Mouse (Mus musculus) midbrain, embryonic 16.5 days (tissue): ENCODE data around the gene Pde4a. TPM values are rescaled to one million over a fixed set of nuclear protein-coding genes. Genes with fewer than 3 reads are reported as not detected.
A peak's percentile ranks its signal among the peaks of the same experiment; 100 is the strongest.

Experiments
- ATAC-seq: fragments of 200-750 bp; cut with Nextera tagmentation; 2 replicates; pipeline ENCODE4 v1.8.0; 2017; ENCODE audit warnings: moderate TSS enrichment
- H3K27ac ChIP-seq: fragments of 300-500 bp; sonication (generic); 2 replicates; pipeline ENCODE4 v1.5.1; 2014; ENCODE audit warnings: mild to moderate bottlenecking, low read length, mixed read lengths
- H3K27me3 ChIP-seq: fragments of 300-500 bp; sonication (generic); 2 replicates; pipeline ENCODE4 v1.6.1; 2014; ENCODE audit warnings: low read depth, low read length, mixed read lengths; ENCODE audit not compliant: control insufficient read depth, insufficient read depth
- H3K36me3 ChIP-seq: fragments of 300-500 bp; sonication (generic); 2 replicates; pipeline ENCODE4 v1.6.1; 2014; ENCODE audit warnings: mild to moderate bottlenecking, low read length, moderate library complexity, mixed read lengths; ENCODE audit not compliant: control insufficient read depth, insufficient read depth
- H3K4me1 ChIP-seq: fragments of 300-500 bp; sonication (generic); 2 replicates; pipeline ENCODE4 v1.6.1; 2014; ENCODE audit warnings: mild to moderate bottlenecking, low read length, mixed read lengths; ENCODE audit not compliant: control insufficient read depth, insufficient read depth
- H3K4me2 ChIP-seq: fragments of 300-500 bp; sonication (generic); 2 replicates; pipeline ENCODE4 v1.6.1; 2014; ENCODE audit warnings: mild to moderate bottlenecking, low read length, mixed read lengths
- H3K4me3 ChIP-seq: fragments of 300-500 bp; sonication (generic); 2 replicates; pipeline ENCODE4 v1.5.1; 2014; ENCODE audit warnings: low read depth, mild to moderate bottlenecking, low read length, moderate library complexity, mixed read lengths
- H3K9ac ChIP-seq: fragments of 300-500 bp; sonication (generic); 2 replicates; pipeline ENCODE4 v1.6.1; 2014; ENCODE audit warnings: low read depth, low read length, mixed read lengths
- H3K9me3 ChIP-seq: fragments of 300-500 bp; sonication (generic); replicated peaks from 2 replicates; pipeline ENCODE4 v1.6.1; 2014; ENCODE audit warnings: mild to moderate bottlenecking, low read length, mixed read lengths; ENCODE audit not compliant: control insufficient read depth, poor library complexity, severe bottlenecking
- WGBS: fragments of 180-500 bp; shearing (Covaris S2); extraction: QIAGEN DNeasy Blood & Tissue Kit; methylation state at CpG from one replicate; pipeline ENCODE4 v1.1.7; 2014; 5-methylcytosine and 5-hydroxymethylcytosine counted together
- polyA plus RNA-seq: library from polyadenylated mRNA; unstranded; fragments of >200 nt; fragmentation: Nextera tagmentation; extraction: Ambion mirVana; gene quantifications from 2 replicates; pipeline ENCODE4 v1.2.1, GENCODE M21; 2015

Gene Pde4a
- polyA plus RNA-seq, 1 experiment from 2014 or later: 49.3 TPM

GRCm38 (mm10) chr9:21161209-21161909 lies 4.2 kb upstream of the Pde4a start:
- 0 out of 2 replicates have a peak overlapping the region, but pooled peaks have one; percentile 1 for H3K27ac ChIP-seq
- under 1% methylated on average over 52 of the region's 52 CpGs for WGBS

GRCm38 (mm10) chr9:21163086-21164050 lies 2.1 kb upstream of the Pde4a start:
- no peak overlapping the region for H3K9ac ChIP-seq
- no peak overlapping the region for H3K4me2 ChIP-seq
- no peaks in the 10 kb centered on the region for H3K36me3 ChIP-seq
- 33% methylated on average over 11 of the region's 11 CpGs for WGBS
- H3K27ac ChIP-seq: no peak overlapping the region
- ATAC-seq: no peak
- no peak overlapping the region for H3K4me3 ChIP-seq
- peaks cover 47% of the 10 kb centered on the region for H3K27me3 ChIP-seq
- H3K9me3 ChIP-seq: no peaks in the 10 kb centered on the region
- H3K4me1 ChIP-seq: peaks cover 21% of the 10 kb centered on the region; the same call in 1 of the 2 replicates

More at GRCm38 (mm10) chr9:21161209-21161909, 4.2 kb upstream of the Pde4a start:
- Histone ChIP-seq H3K9ac (peak overlapping the region; percentile 78), H3K4me1 (peaks cover 21% of the 10 kb centered on the region; the same call in 1 of the 2 replicates), H3K9me3 (no peaks in the 10 kb centered on the region), H3K4me3 (peak overlapping the region; percentile 61), H3K36me3 (no peaks in the 10 kb centered on the region), H3K4me2 (peak overlapping the region; percentile 91), H3K27me3 (peaks cover 36% of the 10 kb centered on the region)
- ATAC-seq: peak; percentile 55

- peaks cover 52% of the 10 kb centered on the region for H3K27me3 ChIP-seq
- WGBS: 1% methylated on average over 26 of the region's 26 CpGs
Measured at GRCm38 (mm10) chr9:21164072-21164471, 1.4 kb upstream of the Pde4a start.

DNA sequence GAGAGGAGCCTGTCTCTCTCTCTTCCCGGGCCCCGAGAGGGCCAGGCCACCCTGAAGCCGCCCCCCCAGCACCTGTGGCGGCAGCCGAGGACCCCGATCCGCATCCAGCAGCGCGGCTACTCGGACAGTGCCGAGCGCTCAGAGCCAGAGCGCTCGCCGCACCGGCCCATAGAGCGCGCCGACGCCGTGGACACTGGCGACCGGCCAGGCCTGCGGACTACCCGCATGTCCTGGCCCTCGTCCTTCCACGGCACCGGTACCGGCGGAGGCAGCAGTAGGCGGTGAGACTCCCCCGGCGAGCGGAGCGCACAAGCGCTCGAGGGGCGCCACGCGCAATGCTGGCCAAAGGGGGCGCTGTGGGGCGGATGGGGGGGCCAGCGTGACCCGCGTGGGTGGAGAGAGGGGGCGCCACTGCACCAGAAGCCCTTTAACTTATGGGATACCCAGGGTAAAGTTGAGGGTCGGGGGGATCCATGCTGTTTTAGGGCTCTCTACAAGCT lies 488 bp downstream of the Pde4a start:
- ATAC-seq: no peak
- Histone ChIP-seq H3K36me3 (no peaks in the 10 kb centered on the region), H3K27ac (no peak overlapping the region), H3K9ac (peak overlapping the region; percentile 63), H3K4me2 (peak overlapping the region; percentile 68), H3K27me3 (peaks cover 52% of the 10 kb centered on the region), H3K4me3 (peak overlapping the region; percentile 52), H3K4me1 (peaks cover 20% of the 10 kb centered on the region; the same call in 1 of the 2 replicates), H3K9me3 (no peaks in the 10 kb centered on the region)
- WGBS: 1% methylated on average over 43 of the region's 47 CpGs

More at GRCm38 (mm10) chr9:21164072-21164471, 1.4 kb upstream of the Pde4a start:
- Histone ChIP-seq H3K4me2 (peak overlapping the region; percentile 24; the same call in 1 of the 2 replicates), H3K9me3 (no peaks in the 10 kb centered on the region), H3K27ac (no peak overlapping the region), H3K4me1 (peaks cover 21% of the 10 kb centered on the region; the same call in 1 of the 2 replicates), H3K4me3 (0 out of 2 replicates have a peak overlapping the region, but pooled peaks have one; percentile 15), H3K9ac (no peak overlapping the region), H3K36me3 (no peaks in the 10 kb centered on the region)
- ATAC-seq: no peak

DNA sequence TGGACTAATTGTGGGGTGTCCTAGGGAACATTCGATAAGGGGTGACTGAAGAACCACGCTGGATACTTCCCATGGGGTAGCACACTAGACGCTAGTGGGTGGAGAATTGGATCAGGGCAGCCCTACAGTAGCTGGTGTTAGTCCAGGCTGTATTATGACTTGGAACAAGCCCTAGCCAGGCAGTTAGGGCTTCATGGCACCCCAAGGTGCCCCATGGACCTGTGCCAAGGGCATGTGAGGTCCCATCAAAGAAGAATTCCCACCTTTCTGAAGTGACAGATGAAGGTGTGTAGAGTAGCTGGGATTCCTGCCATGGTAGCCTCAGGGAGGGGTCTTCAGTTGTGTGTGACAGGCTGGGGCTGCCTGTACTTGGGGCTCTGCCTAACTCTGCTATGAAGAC lies 1.0 kb downstream of the Pde4a start:
- WGBS: 38% methylated on average over 3 of the region's 3 CpGs
- Histone ChIP-seq H3K9me3 (no peaks in the 10 kb centered on the region), H3K36me3 (no peaks in the 10 kb centered on the region), H3K9ac (peak overlapping the region; percentile 63; the same call in 1 of the 2 replicates), H3K27me3 (peaks cover 51% of the 10 kb centered on the region), H3K4me3 (peak overlapping the region; percentile 52), H3K27ac (no peak overlapping the region), H3K4me2 (peak overlapping the region; percentile 68), H3K4me1 (peaks cover 18% of the 10 kb centered on the region; the same call in 1 of the 2 replicates)
- ATAC-seq: no peak

DNA sequence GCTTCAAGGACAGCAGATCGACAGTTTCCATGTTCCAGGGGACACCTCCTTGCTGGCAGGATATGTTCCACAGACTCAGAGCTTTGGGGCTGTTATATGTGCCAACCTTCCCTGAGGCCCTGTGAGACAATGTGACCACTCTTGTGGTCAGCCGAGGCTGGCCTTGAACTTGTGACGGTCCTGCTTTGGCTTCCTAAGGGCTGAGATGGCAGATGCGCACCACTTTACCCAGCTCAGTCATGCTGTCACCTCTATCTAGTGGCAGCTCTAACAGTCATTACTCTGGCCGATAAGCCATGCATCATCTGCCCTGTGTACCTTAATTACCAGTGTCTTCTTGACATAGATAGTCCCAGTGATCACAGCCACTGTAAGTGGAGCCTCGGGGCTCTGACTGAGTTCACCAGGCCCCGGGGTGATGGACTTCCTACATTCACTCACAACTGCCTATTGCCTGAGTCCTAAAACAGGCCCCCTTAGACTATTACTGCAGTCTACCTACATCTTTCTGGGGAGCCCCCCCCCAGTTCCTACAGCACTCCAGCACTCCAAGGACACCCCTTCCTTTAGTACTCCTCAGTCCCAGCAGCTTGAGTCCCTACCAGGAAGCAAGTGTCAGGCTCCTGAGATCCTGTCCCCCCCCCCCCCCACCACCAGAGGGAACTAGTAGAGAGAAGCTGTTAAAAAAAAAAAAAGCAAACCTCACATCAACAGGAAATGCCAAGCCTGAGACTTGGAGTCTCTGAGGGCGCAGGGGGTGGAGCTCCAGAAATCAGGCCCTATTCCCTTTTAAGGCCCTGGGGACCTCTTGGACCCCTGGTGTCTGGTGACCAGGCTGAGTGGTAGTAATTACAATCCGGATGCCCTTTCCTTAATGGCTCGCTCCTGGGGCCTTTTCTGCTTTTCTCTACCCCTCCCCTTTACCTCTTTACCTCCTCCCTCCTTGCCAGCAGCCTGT lies 1.9 kb downstream of the Pde4a start:
- no peaks in the 10 kb centered on the region for H3K9me3 ChIP-seq
- 72% methylated on average over 10 of the region's 10 CpGs for WGBS
- H3K4me3 ChIP-seq: no peak overlapping the region
- no peak overlapping the region for H3K27ac ChIP-seq
- H3K9ac ChIP-seq: no peak overlapping the region
- no peaks in the 10 kb centered on the region for H3K36me3 ChIP-seq
- H3K4me1 ChIP-seq: peaks cover 18% of the 10 kb centered on the region; the same call in 1 of the 2 replicates
- H3K4me2 ChIP-seq: no peak overlapping the region
- no peak for ATAC-seq
- H3K27me3 ChIP-seq: peaks cover 47% of the 10 kb centered on the region

- H3K27me3 ChIP-seq: peaks cover 44% of the 10 kb centered on the region
- no peak overlapping the region for H3K9ac ChIP-seq
- 13% methylated on average over 30 of the region's 30 CpGs for whole genome bisulfite sequencing
- peaks cover 18% of the 10 kb centered on the region; the same call in 1 of the 2 replicates for H3K4me1 ChIP-seq
- H3K4me3 ChIP-seq: no peak overlapping the region
- no peak for ATAC-seq
- H3K27ac ChIP-seq: no peak overlapping the region
- no peaks in the 10 kb centered on the region for H3K36me3 ChIP-seq
- no peak overlapping the region for H3K4me2 ChIP-seq
- H3K9me3 ChIP-seq: no peaks in the 10 kb centered on the region
Measured at GRCm38 (mm10) chr9:21168161-21169123, 2.9 kb downstream of the Pde4a start.
